Mouse (Mus musculus) cerebellum, adult (tissue): ENCODE results near the gene Ccdc107.
"Not testable (repeated sequence)": the region's sequence is repeated elsewhere in the genome, so short reads cannot be mapped to it uniquely, and the experiment has no call there.

ENCODE experiments used
- ATAC-seq: cut with Nextera tagmentation; 2 replicates; pipeline ENCODE4 v1.9.2; 2017; ENCODE audit warnings: mild to moderate bottlenecking, moderate library complexity, mixed read lengths; ENCODE audit not compliant: insufficient number of reproducible peaks, low FRiP score, low TSS enrichment

The Ccdc107 gene

GRCm38 (mm10) chr4:43483535-43484091, 9.1 kb upstream of the Ccdc107 start, which contains the start of gene Sit1:
Gene Sit1, minus strand, starts transcription at chr4:43483734.
- ATAC-seq: no peak

- not testable (repeated sequence) for ATAC-seq
Measured at GRCm38 (mm10) chr4:43485666-43486065, 7.0 kb upstream of the Ccdc107 start.

GRCm38 (mm10) chr4:43489611-43490010, 3.1 kb upstream of the Ccdc107 start:
- no peak for ATAC-seq

GRCm38 (mm10) chr4:43490801-43491200, 1.9 kb upstream of the Ccdc107 start:
- no peak for ATAC-seq

GRCm38 (mm10) chr4:43492101-43492820, 439 bp upstream of the Ccdc107 start:
- ATAC-seq: no peak

GRCm38 (mm10) chr4:43493186-43493845, 616 bp downstream of the Ccdc107 start:
- ATAC-seq: peak; percentile 77

GRCm38 (mm10) chr4:43493846-43494240, 1.1 kb downstream of the Ccdc107 start:
- ATAC-seq: no peak

GRCm38 (mm10) chr4:43496587-43496986, 3.9 kb downstream of the Ccdc107 start:
- ATAC-seq: no peak

- no peak for ATAC-seq
Measured at GRCm38 (mm10) chr4:43497405-43497804, 4.7 kb downstream of the Ccdc107 start.

GRCm38 (mm10) chr4:43497946-43498345, 5.2 kb downstream of the Ccdc107 start:
- ATAC-seq: no peak

GRCm38 (mm10) chr4:43498983-43499382, 6.3 kb downstream of the Ccdc107 start:
- no peak for ATAC-seq

- ATAC-seq: peak; percentile 74
Measured at GRCm38 (mm10) chr4:43499407-43500333, 7.0 kb downstream of the Ccdc107 start, which contains the start of gene Arhgef39. Gene Arhgef39, minus strand, starts transcription at chr4:43499695.

- no peak for ATAC-seq
Measured at GRCm38 (mm10) chr4:43503041-43503440, 10.3 kb downstream of the Ccdc107 start.

- ATAC-seq: no peak
Measured at GRCm38 (mm10) chr4:43503506-43503905, 10.8 kb downstream of the Ccdc107 start.

GRCm38 (mm10) chr4:43504269-43504668, 11.6 kb downstream of the Ccdc107 start:
- ATAC-seq: no peak

- no peak for ATAC-seq
Measured at GRCm38 (mm10) chr4:43506074-43506473, 13.4 kb downstream of the Ccdc107 start.

- peak; percentile 89 for ATAC-seq
Measured at GRCm38 (mm10) chr4:43506536-43507185, 14.0 kb downstream of the Ccdc107 start, which contains the start of gene Car9. Gene Car9, plus strand, starts transcription at chr4:43506966.

GRCm38 (mm10) chr4:43507938-43508665, 15.4 kb downstream of the Ccdc107 start:
- ATAC-seq: no peak

GRCm38 (mm10) chr4:43508666-43508997, 15.9 kb downstream of the Ccdc107 start:
- 0 out of 2 replicates have a peak, but pooled peaks have one; percentile 11 for ATAC-seq
